Mouse (Mus musculus): Measurements from ENCODE around the gene Rab3gap1. TPM values are rescaled to one million over a fixed set of nuclear protein-coding genes. Genes with fewer than 3 reads are reported as not detected.

The Rab3gap1 gene
- polyA plus RNA-seq, 1 experiment = 35.7 TPM

GRCm38 (mm10) chr1:127860492-127860891 is 8.1 kb upstream of the Rab3gap1 start:
- no peak overlapping the region for H3K27ac ChIP-seq (ENCODE audit: control insufficient read depth, insufficient read depth, low read length)
- H3K36me3 ChIP-seq (ENCODE audit: control insufficient read depth, insufficient read depth, low read length) = no peaks in the 10 kb centered on the region
- H3K4me3 ChIP-seq (ENCODE audit: control insufficient read depth, insufficient read depth, low read length) = no peak overlapping the region
- 95% methylated on average over 4 of the region's 4 CpGs for WGBS
- no peaks in the 10 kb centered on the region for H3K4me1 ChIP-seq (replicated peaks; ENCODE audit: control insufficient read depth, insufficient read depth, low read length)
- TF ChIP-seq POLR2A (IDR thresholded peaks at IDR 0.05; ENCODE audit: control insufficient read depth, extremely low read depth, insufficient read depth, low read length, poor library complexity) (no peak), CTCF (IDR thresholded peaks at IDR 0.05; ENCODE audit: borderline replicate concordance, control insufficient read depth, extremely low read depth, insufficient read depth, low read length, poor library complexity) (no peak)
- no peaks in the 10 kb centered on the region for H3K27me3 ChIP-seq (ENCODE audit: control insufficient read depth, insufficient read depth, low read length)
- DNase-seq = no peak

DNA sequence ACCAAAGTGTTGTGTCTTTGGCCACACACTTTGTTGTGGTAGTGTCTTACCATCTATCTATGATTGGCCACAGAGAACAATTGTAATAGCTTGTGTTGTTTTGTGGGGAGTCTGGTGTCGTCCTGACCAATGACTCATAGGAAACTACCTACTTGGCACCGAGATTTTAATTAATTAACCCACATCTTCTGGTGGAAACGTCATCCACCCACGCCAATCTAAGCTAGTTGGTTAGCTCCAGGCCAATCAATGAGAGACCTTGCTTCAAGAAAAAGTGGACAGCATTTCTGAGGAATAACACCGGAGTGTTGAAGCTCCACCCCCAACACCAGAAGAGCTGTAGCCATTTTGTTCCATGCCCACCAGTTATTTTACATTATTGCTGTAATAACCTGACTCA is 6.7 kb upstream of the Rab3gap1 start:
- H3K4me3 ChIP-seq (ENCODE audit: control insufficient read depth, insufficient read depth, low read length) = no peak overlapping the region
- TF ChIP-seq POLR2A (IDR thresholded peaks at IDR 0.05; ENCODE audit: control insufficient read depth, extremely low read depth, insufficient read depth, low read length, poor library complexity) = no peak
- no peak for TF ChIP-seq CTCF (IDR thresholded peaks at IDR 0.05; ENCODE audit: borderline replicate concordance, control insufficient read depth, extremely low read depth, insufficient read depth, low read length, poor library complexity)
- 95% methylated on average over 5 of the region's 5 CpGs for whole genome bisulfite sequencing

DNA sequence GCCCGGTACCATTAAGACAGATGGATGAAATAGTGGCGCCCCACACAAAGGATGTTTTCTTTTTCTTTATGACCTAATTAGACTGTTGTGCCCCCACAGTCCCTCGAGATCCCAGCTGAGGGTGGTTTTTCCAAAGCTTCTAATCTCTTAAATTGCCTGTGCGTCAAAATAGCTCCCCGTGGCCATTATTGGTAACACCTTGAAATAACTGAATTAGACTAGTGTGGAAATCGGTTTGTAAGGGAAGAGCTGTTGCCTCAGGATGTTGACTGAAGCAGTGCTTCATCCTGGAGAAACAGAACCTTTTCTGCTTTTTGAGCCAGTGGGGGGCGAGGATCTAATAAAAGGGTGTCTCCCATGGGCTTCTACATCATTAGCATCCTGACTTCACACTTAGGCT is 4.8 kb upstream of the Rab3gap1 start:
- Histone ChIP-seq H3K4me3 (ENCODE audit: control insufficient read depth, insufficient read depth, low read length) (no peak overlapping the region), H3K4me1 (replicated peaks; ENCODE audit: control insufficient read depth, insufficient read depth, low read length) (no peaks in the 10 kb centered on the region), H3K36me3 (ENCODE audit: control insufficient read depth, insufficient read depth, low read length) (no peaks in the 10 kb centered on the region), H3K27ac (ENCODE audit: control insufficient read depth, insufficient read depth, low read length) (no peak overlapping the region), H3K27me3 (ENCODE audit: control insufficient read depth, insufficient read depth, low read length) (no peaks in the 10 kb centered on the region)
- DNase-seq = no peak
- no peak for TF ChIP-seq POLR2A (IDR thresholded peaks at IDR 0.05; ENCODE audit: control insufficient read depth, extremely low read depth, insufficient read depth, low read length, poor library complexity)
- TF ChIP-seq CTCF (IDR thresholded peaks at IDR 0.05; ENCODE audit: borderline replicate concordance, control insufficient read depth, extremely low read depth, insufficient read depth, low read length, poor library complexity) = no peak
- WGBS = 88% methylated on average over 7 of the region's 7 CpGs

More for the DNA sequence above, 6.7 kb upstream of the Rab3gap1 start:
- no peaks in the 10 kb centered on the region for H3K4me1 ChIP-seq (replicated peaks; ENCODE audit: control insufficient read depth, insufficient read depth, low read length)
- no peaks in the 10 kb centered on the region for H3K27me3 ChIP-seq (ENCODE audit: control insufficient read depth, insufficient read depth, low read length)
- no peaks in the 10 kb centered on the region for H3K36me3 ChIP-seq (ENCODE audit: control insufficient read depth, insufficient read depth, low read length)
- no peak overlapping the region for H3K27ac ChIP-seq (ENCODE audit: control insufficient read depth, insufficient read depth, low read length)
- DNase-seq = no peak

DNA sequence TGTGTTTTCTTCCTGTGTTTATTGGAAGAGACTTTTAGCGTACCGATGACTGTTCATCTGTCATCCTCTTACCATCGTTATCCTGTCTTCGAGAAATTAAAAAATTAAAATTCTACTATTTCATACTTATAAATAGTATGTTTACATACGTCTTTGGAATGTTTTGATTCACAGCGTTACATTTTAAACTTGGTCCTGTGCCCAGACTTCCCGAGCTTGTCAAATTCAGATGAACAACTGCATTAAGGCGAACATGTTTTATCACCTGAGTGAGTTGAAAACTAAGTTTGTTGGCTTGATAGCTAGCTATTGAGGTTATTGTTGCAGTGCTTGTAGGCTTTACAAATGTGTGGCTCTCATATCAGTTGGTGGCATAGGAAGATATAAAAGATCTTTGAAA is 703 bp downstream of the Rab3gap1 start:
- H3K27ac ChIP-seq (ENCODE audit: control insufficient read depth, insufficient read depth, low read length) = peak overlapping the region; percentile 85; the same call in 1 of the 2 replicates
- H3K4me3 ChIP-seq (ENCODE audit: control insufficient read depth, insufficient read depth, low read length) = peak overlapping the region; percentile 96
- no peaks in the 10 kb centered on the region for H3K27me3 ChIP-seq (ENCODE audit: control insufficient read depth, insufficient read depth, low read length)
- 34% methylated on average over 8 of the region's 8 CpGs for WGBS
- DNase-seq = no peak
- no peaks in the 10 kb centered on the region for H3K4me1 ChIP-seq (replicated peaks; ENCODE audit: control insufficient read depth, insufficient read depth, low read length)
- peaks cover 6% of the 10 kb centered on the region; the same call in 1 of the 2 replicates for H3K36me3 ChIP-seq (ENCODE audit: control insufficient read depth, insufficient read depth, low read length)
- TF ChIP-seq POLR2A (IDR thresholded peaks at IDR 0.05; ENCODE audit: control insufficient read depth, extremely low read depth, insufficient read depth, low read length, poor library complexity) = no peak

DNA sequence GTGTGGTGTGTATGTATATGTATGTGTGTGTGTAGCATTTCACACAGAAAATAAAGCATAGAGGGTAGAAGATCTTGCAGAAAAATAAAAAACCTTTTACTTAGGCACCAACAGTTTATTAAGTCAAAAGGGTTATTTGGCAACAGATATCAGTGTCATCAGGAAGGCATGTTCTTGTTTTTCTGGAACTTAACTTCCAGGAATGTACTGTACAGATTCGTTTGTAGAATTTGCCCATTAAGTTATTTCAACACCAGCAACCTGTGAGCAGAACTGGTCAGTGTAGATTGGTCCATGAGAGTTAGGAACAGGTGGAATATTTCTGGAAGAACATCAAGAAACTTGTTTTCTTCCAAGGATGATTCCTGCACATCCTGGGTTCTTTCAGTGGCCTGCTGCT is 30.8 kb downstream of the Rab3gap1 start:
- peaks cover 14% of the 10 kb centered on the region for H3K36me3 ChIP-seq (ENCODE audit: control insufficient read depth, insufficient read depth, low read length)
- H3K27ac ChIP-seq (ENCODE audit: control insufficient read depth, insufficient read depth, low read length) = no peak overlapping the region
- no peak overlapping the region for H3K4me3 ChIP-seq (ENCODE audit: control insufficient read depth, insufficient read depth, low read length)
- no peak for DNase-seq
- no peaks in the 10 kb centered on the region for H3K4me1 ChIP-seq (replicated peaks; ENCODE audit: control insufficient read depth, insufficient read depth, low read length)
- 96% methylated on average over 1 of the region's 1 CpGs for WGBS
- no peaks in the 10 kb centered on the region for H3K27me3 ChIP-seq (ENCODE audit: control insufficient read depth, insufficient read depth, low read length)
- TF ChIP-seq POLR2A (IDR thresholded peaks at IDR 0.05; ENCODE audit: control insufficient read depth, extremely low read depth, insufficient read depth, low read length, poor library complexity) = no peak
- TF ChIP-seq CTCF (IDR thresholded peaks at IDR 0.05; ENCODE audit: borderline replicate concordance, control insufficient read depth, extremely low read depth, insufficient read depth, low read length, poor library complexity) = no peak

DNA sequence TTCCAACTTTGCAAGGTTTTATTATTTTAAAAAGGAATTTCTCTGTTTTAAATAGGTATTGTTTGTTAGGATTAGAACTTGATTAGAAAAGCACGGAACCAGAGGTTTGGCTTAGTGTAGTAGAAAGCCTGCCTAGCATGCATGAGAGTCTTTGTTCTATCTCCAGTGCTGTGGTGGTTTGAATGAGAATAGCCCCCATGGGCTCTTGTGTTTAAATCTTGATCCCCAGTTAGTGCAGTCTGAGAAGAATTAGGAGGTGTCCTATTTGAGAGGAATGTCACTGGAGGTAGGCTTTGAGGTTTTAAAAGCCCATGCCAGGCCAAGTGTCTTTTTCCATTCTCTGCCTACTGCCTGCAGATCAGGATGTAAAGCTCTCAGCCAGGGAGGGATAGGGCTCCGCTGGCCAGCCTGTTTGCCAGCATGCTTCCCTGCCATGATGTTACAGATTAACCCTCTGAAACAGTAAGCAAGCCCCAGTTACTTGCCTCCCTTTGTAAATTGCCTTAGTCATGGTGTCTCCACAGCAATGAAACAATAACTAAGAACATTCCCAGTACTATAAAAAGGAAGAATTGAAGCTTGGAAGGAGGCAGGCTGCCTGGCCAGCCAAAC is 36.3 kb downstream of the Rab3gap1 start:
- TF ChIP-seq POLR2A (IDR thresholded peaks at IDR 0.05; ENCODE audit: control insufficient read depth, extremely low read depth, insufficient read depth, low read length, poor library complexity) (no peak), CTCF (IDR thresholded peaks at IDR 0.05; ENCODE audit: borderline replicate concordance, control insufficient read depth, extremely low read depth, insufficient read depth, low read length, poor library complexity) (no peak)
- Histone ChIP-seq H3K27me3 (ENCODE audit: control insufficient read depth, insufficient read depth, low read length) (no peaks in the 10 kb centered on the region), H3K36me3 (ENCODE audit: control insufficient read depth, insufficient read depth, low read length) (peaks cover 25% of the 10 kb centered on the region), H3K4me3 (ENCODE audit: control insufficient read depth, insufficient read depth, low read length) (no peak overlapping the region), H3K27ac (ENCODE audit: control insufficient read depth, insufficient read depth, low read length) (no peak overlapping the region), H3K4me1 (replicated peaks; ENCODE audit: control insufficient read depth, insufficient read depth, low read length) (no peaks in the 10 kb centered on the region)
- WGBS = 99% methylated on average over 2 of the region's 2 CpGs
- DNase-seq = no peak

DNA sequence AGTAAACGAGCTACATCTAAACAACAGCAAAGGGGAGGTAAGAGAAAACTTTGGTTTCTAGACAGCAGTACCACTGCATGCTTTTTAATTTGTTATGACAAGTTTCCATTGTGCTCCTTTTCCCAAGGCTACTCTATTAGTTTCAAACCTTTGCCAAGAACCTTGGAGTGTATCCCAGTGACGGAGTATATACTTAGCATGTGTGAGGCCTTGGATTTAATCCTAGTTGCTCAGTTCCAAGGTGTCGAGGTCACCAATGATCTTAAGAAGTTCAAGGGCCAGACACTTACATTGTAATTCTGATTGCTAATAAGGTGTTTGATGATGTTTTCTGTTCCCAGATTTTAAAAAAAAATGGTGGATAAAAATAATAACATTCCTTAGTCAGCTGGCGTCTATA is 44.5 kb downstream of the Rab3gap1 start:
- no peak for TF ChIP-seq POLR2A (IDR thresholded peaks at IDR 0.05; ENCODE audit: control insufficient read depth, extremely low read depth, insufficient read depth, low read length, poor library complexity)
- no peak for TF ChIP-seq CTCF (IDR thresholded peaks at IDR 0.05; ENCODE audit: borderline replicate concordance, control insufficient read depth, extremely low read depth, insufficient read depth, low read length, poor library complexity)
- WGBS = 98% methylated on average over 4 of the region's 4 CpGs
- H3K27ac ChIP-seq (ENCODE audit: control insufficient read depth, insufficient read depth, low read length) = no peak overlapping the region
- no peak overlapping the region for H3K4me3 ChIP-seq (ENCODE audit: control insufficient read depth, insufficient read depth, low read length)
- no peaks in the 10 kb centered on the region for H3K27me3 ChIP-seq (ENCODE audit: control insufficient read depth, insufficient read depth, low read length)
- H3K36me3 ChIP-seq (ENCODE audit: control insufficient read depth, insufficient read depth, low read length) = peaks cover 25% of the 10 kb centered on the region; the same call in 1 of the 2 replicates
- H3K4me1 ChIP-seq (replicated peaks; ENCODE audit: control insufficient read depth, insufficient read depth, low read length) = no peaks in the 10 kb centered on the region
- no peak for DNase-seq

Measured in thymus, adult 2 months (tissue).